Mouse (Mus musculus) right cerebral cortex, postnatal 14 days (tissue): ENCODE measurements around the gene Dars.

ENCODE experiments used
- DNase-seq: peaks from one replicate; pipeline ENCODE4 v3.0.0; 2022

Dars gene

DNA sequence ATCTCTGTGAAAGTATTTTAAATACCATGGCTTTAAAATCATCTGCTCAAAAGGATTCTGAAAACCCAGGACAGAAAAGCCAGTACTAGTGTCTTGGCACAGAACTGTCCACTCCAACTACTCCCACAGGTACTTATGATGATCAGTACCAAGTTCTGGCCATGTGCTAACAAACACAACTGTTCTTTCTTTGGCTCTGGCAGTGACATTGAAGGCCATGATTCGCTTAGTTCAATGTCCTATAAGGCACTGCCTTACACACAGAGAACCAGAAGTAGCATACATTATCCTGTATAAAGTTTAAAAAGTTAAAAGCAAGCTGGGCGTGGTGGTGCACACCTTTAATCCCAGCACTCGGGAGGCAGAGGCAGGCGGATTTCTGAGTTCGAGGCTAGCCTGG lies 6.0 kb downstream of the Dars start:
- DNase-seq = no peak

DNA sequence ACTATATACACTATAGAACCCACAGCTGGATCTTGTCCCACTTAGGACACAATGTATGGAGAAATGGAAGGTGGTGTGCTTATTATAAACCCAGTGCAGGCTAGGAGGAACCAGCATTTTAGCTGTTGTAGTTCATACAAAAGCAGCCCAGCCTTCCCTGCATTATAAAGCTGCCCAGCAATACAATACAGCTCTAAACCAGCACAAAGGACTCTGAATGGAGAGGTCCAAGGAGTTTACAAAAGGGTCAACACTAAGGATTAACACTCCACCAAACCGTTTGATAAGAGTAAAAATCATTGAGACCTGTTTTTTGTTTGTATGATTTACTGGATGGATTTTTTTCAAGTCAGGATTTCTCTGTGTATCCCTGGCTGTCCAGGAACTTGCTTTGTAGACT lies 10.3 kb downstream of the Dars start:
- DNase-seq = no peak

DNA sequence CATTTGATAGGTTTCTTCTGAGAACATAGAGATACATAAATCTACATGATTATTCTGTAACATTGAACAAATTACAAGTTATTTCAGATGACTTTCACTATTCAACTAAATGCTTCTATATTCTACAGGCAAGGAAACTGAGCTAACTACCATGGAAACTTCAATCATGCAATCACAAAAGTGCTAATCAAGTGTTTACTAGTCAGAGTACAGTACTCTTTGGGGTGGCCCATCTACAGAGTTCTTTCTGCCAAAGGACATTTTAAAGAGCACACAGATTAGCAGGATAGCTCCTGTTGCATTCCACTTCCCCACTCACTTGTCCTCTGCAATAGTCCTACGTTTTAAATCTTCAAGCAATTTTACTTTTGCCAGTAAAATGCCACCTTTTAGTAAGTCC lies 11.5 kb downstream of the Dars start:
- DNase-seq = no peak

DNA sequence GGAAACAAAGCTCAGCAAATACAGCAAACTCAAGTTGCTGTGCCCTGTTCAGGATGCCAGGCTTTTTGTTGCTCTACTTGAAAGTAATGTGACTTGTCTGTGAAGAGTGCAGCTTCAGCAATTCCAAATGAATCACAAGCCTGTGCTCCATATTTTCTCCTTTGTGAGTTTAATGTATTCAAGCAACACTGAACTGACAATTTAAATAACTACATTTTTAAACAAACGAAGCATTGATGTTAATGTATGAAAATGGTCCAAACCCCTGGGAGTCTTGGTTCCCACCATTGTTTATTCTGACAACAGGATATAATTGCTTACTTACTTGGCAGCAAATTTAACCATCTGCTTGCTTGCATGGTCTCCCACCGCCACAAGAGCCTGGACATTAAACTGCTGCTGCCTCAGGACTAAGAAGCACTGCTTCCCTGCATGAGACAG lies 12.1 kb downstream of the Dars start:
- DNase-seq = no peak

DNA sequence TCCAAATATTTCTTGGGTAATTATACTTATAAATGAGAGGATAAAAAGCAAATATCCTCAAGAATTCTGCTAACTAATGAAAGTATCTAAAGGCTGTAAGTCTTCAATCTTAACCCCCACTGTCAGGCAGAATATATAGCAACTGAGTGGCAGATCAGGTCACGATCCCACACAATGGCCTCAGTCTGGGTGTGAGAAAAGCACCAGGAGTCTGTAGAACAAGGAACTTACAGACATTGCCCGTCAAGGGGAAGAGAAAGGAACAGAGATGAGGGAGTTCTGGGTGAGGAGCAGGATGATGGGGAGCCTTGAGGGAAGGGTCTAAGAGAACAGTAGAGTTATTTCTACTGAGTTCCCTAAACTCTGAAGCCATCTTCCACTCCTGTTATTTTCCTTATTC lies 16.2 kb downstream of the Dars start:
- no peak for DNase-seq

DNA sequence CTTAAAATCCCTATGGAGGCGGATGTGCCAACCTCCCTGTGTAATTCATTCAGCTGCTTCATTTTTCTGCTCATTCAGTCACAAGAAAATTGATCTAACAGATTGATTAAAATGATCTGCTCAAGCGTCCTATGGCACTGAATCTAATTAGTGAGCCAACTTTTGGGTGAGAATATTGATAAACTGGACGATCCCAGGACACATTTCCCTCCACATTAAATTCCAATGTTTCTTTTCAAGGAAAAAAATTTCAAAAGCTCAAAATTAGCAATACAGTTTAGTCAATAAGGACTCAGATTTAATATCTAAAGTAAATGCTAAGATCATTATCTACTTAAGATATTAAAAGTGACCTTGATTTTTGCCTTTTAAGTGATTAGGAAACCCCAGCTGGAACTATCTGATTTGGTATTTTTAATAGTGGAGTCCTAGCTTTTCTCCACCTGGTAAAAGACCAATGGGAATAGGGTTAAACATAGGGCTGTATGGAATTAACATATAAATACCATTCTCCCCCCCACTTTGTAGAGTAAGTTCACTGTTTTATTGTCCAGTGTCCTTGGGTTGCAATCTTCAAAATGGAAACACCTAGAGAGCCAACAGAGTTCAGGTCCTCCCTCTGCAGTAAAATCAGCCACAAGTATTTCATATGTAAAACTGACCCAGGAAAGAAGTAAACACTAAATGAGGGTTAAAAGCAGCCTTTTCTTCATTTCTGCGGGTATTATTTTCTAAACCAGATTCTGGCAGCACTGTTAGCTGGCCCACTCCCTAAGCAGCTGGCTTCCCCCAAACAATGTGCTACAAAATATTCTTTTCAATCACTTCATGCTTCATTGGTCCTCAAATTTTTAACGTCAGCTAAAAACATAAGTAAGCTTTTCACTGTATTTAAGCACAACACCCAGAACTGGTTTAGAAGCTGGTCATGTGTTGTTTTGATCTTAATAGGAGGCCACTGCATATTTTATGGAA lies 16.9 kb downstream of the Dars start:
- DNase-seq = no peak

DNA sequence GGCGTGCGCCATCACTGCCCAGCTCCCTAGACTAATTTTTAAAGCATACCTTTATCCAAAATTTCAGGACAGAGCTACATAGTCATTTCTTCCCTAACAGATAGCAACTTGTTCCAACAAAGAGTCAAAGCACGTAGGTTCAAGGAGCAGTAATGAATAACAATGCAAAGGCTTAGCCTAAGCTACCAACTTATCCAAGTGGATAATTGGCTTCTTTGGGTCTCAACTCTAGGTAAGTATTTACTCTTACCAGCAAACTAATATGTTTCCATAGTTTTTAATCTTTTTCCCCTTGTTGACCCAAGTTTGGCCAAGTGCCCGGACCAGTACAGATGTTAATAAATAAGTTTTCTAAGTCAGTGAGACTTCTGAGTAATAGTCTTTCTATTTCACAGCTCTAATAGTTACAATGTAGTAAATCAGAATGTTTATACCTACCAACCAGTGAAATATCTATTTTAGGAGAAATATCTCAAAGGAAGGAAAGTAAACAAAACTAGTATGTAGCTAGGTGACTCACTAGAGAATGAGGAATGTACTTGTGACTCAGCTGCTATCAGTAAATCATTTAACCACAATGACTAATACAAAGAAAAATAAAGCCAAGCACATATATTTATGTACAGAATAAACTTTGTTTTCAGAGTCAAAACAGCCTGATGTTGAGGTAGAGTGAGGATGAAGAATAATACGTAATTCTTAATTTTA lies 18.3 kb downstream of the Dars start:
- no peak for DNase-seq

DNA sequence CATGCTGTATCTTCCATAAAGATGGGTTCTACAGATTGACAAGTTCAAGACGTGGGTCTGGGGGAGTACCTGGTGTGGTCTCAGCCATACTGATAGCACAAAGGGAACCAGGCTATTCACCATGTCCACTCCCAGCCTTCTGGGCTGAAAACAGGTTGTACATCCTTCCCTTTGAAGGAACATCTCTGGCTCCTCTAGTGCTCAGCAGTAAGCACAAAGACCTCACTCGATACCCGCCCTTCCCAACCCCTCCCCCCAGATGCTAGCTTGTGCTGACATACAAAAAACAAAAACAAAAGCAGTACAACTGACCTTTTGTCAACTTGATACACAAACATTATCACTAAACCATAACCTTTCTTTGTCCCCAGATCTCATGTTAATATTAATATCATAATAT lies 22.5 kb downstream of the Dars start:
- no peak for DNase-seq

DNA sequence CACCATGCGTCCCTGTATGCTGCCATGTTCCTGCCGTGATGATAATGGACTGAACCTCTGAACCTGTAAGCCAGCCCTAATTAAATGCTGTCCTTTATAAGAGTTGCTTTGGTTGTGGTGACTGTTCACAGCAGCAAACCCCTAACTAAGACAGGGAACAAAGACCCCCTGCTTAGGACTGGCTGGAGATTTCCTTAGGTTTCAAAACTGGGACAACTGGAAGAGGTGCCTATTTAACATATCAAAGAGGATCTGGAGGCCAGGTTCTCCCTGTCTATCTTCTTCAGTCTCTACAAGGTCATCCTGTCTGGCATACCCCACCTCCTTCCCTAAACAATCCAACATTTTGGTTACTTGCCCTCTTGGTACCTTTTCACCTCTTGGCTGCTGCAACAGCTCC lies 24.8 kb downstream of the Dars start:
- DNase-seq = no peak

DNA sequence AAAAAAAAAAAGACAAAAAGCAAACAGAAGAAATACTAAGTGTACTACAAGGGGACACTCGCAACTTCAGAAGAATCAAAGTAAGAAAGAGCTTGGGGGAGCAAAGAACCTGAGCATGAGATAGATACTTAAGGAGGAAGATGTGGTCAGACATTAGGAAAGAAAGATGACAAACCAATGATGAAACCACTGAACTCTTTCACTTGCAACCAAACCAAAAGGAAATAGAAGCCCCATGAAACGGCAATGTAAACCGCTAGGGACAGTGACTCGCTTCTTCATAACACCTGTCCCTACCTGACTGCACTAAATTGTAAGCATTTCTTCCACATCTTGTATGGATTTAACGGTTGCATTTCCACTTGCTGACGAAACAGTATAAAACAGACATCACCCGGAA lies 30.7 kb downstream of the Dars start:
- DNase-seq = no peak

DNA sequence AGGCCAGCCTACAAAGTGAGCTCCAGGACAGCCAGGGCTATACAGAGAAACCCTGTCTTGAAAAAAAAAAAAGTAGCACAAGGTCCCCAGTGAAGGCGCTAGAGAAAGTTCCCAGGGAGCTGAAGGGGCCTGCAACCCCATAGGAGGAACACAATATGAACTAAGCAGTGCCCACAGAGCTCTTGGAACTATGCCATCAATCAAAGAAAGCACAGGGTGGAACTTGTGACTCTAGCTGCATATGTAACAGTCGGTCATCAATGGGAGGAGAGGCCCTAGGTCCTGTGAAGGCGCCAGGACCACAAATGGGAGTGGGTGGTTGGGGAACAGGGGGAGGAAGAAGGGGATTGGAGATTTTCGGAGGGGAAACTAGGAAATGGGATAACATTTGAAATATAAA lies 40.3 kb downstream of the Dars start:
- no peak for DNase-seq

DNA sequence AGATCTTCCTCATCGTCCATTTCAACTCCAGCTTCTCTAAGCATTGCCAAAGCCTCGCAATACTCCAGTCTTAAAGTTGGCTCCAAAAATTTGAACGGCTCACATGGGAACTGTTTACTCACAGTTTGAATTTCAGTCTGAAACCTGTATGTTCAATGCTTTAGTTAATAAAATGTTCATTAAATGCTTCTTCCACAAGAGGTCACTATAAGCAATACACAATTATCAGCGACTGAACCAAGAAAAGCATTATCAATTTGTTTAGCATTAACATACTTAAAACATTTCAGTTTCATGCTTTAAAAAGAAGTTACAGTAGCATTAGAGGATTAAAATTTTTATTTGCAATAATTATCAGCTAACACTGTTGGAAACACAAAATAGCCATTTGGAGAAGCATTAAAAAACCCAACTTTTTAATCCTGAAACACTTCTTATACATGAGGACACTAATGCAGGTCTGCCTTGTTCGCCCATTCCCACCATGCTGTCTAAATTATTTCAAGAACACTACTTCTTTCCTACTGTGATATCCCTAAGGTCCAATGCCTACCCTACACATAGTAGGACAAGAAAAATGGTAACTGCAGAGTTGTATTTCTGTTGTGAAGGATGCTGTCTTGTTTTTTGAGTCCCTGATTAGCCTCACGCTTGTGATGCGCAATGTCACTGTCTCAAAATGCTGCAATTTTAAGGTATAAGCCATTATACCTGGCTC lies 44.9 kb downstream of the Dars start:
- no peak for DNase-seq

DNA sequence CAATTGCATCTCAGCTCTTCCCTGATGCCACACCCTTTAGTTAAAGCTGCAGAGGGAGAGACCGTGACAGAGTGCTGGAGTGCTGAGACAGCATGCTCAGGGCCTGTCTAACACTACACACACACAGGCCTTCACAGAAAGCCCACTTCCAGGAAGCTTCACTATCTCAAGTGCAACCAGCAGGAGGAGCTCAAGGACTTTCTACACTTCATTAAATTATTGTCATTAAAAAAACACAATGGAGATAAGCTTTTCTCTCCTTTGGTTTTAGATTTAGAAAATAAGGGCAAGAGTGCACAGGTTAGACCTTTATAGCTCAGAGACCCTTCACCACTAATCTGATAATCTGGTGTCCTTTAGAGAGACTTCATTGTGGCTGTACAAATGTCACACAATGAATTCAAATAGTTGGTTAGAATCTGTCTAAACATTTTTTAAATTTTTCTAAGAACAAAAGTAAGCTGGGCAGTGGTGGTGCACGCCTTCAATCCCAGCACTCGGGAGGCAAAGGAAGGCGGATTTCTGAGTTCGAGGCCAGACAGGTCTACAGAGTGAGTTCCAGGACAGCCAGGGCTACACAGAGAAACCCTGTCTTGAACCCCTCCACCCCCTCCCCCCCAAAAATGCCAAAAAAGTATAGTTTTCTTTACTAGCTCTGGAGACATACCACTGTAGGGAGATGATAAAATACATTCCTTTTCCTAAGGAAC lies 48.3 kb downstream of the Dars start:
- DNase-seq = peak; percentile 66

DNA sequence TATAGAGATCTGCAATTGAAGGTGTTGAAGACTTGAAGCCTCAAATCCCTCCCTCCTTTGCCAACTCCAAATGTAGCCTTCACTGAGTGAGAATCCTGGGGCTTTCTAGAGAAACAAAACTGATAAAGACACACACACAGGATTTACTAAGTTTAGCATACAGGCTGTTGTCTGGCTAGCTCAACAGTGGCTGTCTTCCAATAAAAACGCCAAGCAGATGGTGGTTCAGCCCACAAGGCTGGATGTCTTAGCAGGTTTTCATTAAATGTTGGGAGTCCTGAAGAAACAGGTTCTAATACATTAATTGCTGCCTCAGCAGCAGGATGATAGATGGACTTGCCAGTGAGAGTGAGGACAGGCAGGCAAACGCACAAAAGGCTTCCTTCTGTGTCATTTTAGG lies 56.6 kb downstream of the Dars start:
- peak; percentile 9 for DNase-seq

DNA sequence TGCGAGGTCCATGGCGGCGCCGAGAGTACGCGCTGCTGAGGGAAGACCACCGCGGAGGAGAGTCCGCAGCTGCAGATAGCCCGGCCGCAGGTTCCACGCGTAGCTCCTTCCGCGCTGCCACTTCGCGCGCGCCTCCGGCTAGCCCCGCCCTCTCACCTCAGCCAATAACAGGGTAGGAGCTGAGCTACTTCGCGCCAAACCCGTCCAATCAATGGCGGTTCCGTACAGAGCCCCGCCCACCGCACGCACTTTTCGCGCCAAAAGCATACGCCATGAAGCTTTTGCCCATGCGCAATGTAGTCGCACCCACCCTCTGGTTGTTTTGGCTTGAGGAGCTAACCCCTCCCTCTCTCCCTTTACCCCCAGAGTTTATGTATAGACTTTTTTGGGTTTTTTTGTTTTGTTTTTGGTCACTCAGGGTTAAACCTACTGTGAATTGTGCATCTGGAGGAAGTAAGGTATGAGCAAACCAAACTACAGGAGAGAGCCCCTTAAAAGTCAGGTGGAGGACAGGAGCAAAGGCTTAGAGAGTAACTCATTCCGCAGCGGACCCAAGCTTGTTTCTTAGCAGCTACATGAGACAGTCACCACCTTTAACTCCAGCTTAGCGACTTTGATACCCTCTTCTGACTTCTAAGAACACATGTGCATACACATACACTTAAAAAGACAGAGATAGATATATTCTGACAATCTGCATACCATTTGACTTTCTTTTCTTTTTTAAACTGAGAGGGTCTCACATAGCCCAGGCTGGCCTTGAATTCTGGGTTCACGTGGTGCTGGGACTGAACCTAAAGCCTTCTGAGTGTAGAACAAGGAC lies 57.4 kb downstream of the Dars start, which contains the start of gene Mcm6:
Mcm6 (minus strand) TSS at position 111 of the 823 bp plus-strand sequence.
- peak; percentile 94 for DNase-seq

DNA sequence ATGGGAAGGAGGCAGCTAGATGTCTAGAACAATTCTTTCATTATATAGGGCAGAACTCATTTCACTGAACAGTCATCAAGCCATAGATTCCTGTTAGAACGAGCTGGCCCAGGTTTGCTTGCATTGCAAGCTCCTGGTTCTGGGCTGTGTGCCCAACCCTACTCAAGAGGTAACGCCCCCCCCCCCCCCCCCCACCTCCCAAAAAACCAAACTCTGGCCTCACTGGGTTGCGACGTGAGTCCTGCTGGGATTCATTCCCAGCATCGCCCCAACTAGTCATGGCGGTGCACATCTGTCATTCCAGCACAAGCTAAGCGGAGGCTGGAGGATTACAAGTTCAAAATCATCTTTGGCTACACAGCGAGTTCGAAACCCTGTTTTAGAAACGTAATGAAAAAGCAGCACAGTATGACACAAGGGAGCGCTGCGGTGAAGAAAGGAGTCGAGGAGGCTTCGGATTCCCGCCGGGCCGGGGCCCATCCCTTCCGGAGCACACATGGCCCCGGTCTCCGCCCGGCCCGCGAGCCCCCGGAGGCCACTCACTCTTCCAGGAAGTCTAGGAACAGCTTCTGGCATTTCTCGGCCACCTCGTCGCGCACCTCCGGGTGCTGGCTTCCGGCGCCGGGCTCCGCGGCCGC lies 58.1 kb downstream of the Dars start:
- no peak for DNase-seq

DNA sequence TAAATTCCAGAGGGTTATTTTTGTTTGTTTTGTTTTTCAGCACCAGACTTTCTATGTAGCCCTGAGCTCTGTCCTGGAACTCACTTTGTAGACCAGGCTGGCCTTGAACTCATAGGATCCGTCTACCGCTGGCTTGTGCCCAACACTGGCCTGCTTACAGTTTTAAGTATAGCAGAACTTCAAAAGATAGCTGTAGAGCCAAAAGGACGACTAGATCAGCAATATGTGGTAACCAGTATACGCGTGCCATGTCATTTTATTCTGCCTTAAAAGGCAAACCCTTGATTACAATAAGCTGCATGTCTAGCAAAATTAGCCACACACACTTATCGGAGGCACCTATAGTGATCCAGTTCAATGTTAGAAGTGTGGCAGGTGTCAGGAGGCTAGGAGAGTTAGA lies 58.9 kb downstream of the Dars start:
- DNase-seq = no peak

DNA sequence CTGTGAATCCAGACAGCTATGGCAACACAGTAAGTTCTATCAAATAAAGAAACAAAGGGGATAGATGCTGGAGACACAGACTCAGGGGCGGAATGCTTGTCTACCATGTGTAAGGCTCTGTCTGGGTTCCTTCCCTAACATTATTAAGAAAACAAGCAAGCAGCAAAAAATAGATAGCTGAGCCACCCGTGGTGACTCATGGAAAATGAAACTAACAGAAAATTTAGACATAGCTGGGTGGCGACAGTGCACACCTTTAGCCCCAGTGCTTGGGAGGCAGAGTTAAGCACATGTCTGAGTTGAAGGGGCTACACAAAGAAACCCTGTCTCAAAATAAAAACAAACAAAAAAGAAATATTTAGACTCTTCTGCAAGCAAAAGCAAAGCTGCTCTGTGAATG lies 59.7 kb downstream of the Dars start:
- no peak for DNase-seq

DNA sequence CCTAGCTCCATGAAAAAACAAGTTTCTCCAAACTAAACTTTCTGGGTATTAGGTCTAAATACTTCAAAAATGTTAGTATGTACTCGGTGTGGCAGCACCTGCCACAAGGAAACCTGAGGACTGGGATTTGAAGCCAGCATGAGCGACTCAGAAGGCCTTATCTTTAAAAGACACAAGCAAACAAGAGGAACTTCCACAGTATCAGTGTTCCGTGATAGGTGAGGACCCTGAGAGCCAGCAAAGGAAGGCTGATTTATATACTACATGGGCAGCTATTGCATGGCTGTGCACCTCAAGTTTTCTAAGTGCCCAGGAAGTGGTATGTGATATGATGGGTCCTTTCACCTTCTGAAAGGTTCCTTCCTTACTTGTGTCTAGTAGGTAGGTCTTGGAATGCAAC lies 64.1 kb downstream of the Dars start:
- no peak for DNase-seq

DNA sequence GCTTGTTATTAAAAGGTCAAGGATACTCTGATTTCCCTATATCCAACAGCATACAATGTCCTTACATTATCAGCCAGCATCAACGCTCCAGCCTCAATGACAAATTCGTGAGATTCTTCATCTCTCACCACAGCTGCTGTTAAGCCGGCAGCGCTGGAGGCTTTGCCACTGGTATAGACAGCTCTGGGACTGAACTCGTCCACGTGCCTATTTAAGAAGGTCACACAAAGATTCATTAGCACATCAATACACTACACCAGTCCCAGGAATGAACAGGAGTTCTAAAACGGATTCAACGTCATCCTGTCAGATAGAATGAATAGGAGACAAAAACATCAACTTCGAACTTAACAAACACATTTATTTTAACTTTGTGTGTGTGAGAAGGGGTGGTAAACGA lies 72.9 kb downstream of the Dars start:
- DNase-seq = no peak

DNA sequence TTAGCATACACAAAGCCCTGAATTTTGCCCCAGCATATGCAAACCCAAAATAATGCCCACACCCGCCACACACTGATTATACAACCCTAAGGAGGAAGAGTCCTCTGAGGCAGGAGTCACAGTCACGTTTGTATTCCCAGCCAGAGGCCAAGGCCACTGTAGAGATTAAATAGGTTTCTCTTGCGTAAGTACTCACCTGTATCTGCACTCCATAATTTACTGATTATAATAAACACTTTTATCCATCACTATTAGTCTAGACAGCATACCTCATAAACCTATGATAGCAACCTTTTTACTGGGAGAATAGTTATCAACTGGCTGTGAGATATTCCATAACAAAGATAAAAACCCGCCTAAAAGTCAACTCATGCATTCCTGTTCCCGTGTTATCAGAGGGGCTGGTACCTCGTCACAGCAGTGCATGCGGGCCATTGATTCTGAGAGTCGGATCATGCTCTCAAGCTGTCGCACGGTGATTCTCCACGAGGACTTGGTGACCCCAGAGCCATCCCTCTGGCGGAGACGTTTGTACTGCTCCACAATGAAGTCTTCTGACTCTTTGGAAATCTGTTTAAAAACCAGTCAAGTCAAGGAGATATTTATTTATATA lies 79.4 kb downstream of the Dars start:
- DNase-seq = no peak
